Mouse (Mus musculus) spleen, adult 2 months (tissue): Measurements from ENCODE around the gene Prox1. TPM values are rescaled to one million over a fixed set of nuclear protein-coding genes. Genes with fewer than 3 reads are reported as not detected.

Source experiments
- DNase-seq, 2 experiments: peaks; one replicate each; pipeline versions ENCODE4 v3.0.0 to v3.0.0-alpha.2; 2012 to 2021; ENCODE audit warnings: low spot score in 2 of 2, low read depth in 1 of 2
- H3K27ac ChIP-seq: fragments of 200-500 bp; 2 replicates; pipeline ENCODE4 v1.5.1; 2012; ENCODE audit warnings: low read length, inconsistent platforms; ENCODE audit not compliant: insufficient read depth
- H3K27me3 ChIP-seq: fragments of 200-500 bp; 2 replicates; pipeline ENCODE4 v1.6.1; 2012; ENCODE audit warnings: mild to moderate bottlenecking, moderate library complexity, low read length, inconsistent platforms; ENCODE audit not compliant: control insufficient read depth, insufficient read depth
- H3K36me3 ChIP-seq: fragments of 200-500 bp; 2 replicates; pipeline ENCODE4 v1.6.1; 2012; ENCODE audit warnings: mild to moderate bottlenecking, low read length, inconsistent platforms; ENCODE audit not compliant: control insufficient read depth, insufficient read depth
- H3K4me1 ChIP-seq: fragments of 200-500 bp; 2 replicates; pipeline ENCODE4 v1.6.1; 2011; ENCODE audit warnings: inconsistent platforms; ENCODE audit not compliant: control insufficient read depth, insufficient read depth, insufficient read length
- H3K4me3 ChIP-seq: fragments of 200-500 bp; 2 replicates; pipeline ENCODE4 v1.5.1; 2011; ENCODE audit warnings: mild to moderate bottlenecking, inconsistent platforms; ENCODE audit not compliant: insufficient read depth, insufficient read length; ENCODE audit errors: extremely low read depth
- CTCF ChIP-seq: fragments of 200-500 bp; IDR thresholded peaks from 2 replicates; pipeline ENCODE4 v1.5.1; 2011; ENCODE audit warnings: mild to moderate bottlenecking, inconsistent platforms; ENCODE audit not compliant: insufficient read depth, insufficient read length, insufficient replicate concordance; ENCODE audit errors: extremely low read depth
- POLR2A ChIP-seq: fragments of 200-500 bp; IDR thresholded peaks from 2 replicates; pipeline ENCODE4 v1.6.1; 2011; ENCODE audit warnings: low read depth, low read length, inconsistent platforms
- WGBS: fragments of 180-500 bp; shearing (Covaris S2); methylation state at CpG from one replicate; pipeline ENCODE4 v1.1.7; 2018; 5-methylcytosine and 5-hydroxymethylcytosine counted together
- polyA plus RNA-seq: library from polyadenylated mRNA; depleted of rRNA; stranded (reverse); fragments of >200 nt; gene quantifications from 2 replicates; pipeline ENCODE4 v1.2.3, GENCODE M21; 2012

Prox1 gene
- polyA plus RNA-seq, 1 experiment = 1.6 TPM

DNA sequence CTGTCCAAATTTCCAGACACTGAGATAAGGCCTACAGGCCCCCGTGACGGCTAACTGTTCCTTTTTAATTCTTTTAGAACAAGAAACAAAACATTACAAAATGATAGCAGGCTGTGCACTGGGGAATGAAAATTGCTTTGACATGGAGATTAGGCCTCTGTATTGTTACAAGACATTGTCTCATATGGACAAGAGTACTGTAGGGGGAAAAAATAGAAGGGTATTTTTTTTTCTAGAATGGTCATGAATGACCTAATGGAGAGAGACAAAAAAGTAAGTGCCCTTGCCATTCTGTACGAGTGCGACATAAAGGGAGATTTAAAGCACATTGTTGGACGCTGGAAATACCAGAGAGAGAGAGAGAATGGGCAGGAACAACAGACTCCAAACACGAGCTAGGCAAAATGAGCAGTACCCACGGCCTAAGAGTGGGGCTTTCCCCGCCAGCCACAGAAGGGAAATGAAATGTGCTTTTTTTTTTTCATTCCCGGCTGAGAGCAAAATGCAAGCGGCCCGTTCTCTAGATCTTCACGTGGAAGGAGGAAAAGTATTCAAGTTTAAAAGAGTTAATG is 21.8 kb downstream of the Prox1 start:
- 25% methylated on average over 12 of the region's 12 CpGs for WGBS

DNA sequence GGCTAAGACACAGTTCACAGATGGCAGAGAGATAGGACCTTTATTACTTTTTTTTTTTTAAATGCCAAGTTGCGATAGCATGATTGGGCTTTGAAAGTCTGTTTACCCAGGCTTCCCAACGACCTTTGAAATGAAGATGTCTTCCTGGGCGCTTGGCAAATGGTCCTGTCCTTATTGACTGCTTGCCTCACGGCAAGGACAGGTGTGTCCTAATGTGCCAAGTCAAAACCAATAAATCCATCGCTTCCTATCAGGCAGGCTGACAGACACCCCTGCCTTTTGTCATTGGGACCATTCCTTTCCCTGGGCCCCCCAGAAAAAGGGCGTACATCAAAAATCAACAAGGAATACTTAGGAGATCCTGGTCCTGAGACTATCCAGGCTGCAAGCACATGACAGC is 22.7 kb downstream of the Prox1 start:
- TF ChIP-seq POLR2A = no peak
- no peak overlapping the region for H3K4me3 ChIP-seq
- no peaks in the 10 kb centered on the region for H3K4me1 ChIP-seq
- no peaks in the 10 kb centered on the region for H3K36me3 ChIP-seq
- no peak for DNase-seq
- H3K27ac ChIP-seq = no peak overlapping the region
- 93% methylated on average over 6 of the region's 6 CpGs for WGBS
- no peaks in the 10 kb centered on the region for H3K27me3 ChIP-seq

More for the DNA sequence above, 21.8 kb downstream of the Prox1 start:
- TF ChIP-seq CTCF (no peak), POLR2A (no peak)
- DNase-seq = no peak
- Histone ChIP-seq H3K36me3 (no peaks in the 10 kb centered on the region), H3K27me3 (no peaks in the 10 kb centered on the region), H3K4me3 (no peak overlapping the region), H3K4me1 (no peaks in the 10 kb centered on the region), H3K27ac (no peak overlapping the region)

DNA sequence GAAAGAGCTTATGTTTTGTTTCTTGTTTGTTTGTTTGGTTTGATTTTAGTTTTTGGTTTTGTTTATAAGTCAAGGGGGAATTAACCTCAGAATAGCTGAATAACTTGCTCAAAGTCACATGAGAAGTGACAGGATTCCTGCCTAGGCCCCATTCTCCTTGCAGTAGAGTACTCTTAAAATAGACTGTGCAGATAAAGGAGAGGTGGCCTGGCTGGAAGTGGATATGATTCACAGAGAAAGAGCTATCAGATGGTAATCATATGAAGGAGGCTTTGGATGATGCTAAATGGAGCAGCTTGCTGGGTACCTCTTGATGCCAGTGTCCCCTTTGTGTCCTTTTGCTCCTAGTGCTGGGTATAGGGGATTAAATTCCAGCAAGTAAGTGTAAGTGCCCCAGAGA is 26.1 kb downstream of the Prox1 start:
- Histone ChIP-seq H3K27ac (no peak overlapping the region), H3K27me3 (no peaks in the 10 kb centered on the region), H3K36me3 (no peaks in the 10 kb centered on the region), H3K4me1 (no peaks in the 10 kb centered on the region), H3K4me3 (no peak overlapping the region)
- no peak for DNase-seq
- TF ChIP-seq CTCF (no peak), POLR2A (no peak)

DNA sequence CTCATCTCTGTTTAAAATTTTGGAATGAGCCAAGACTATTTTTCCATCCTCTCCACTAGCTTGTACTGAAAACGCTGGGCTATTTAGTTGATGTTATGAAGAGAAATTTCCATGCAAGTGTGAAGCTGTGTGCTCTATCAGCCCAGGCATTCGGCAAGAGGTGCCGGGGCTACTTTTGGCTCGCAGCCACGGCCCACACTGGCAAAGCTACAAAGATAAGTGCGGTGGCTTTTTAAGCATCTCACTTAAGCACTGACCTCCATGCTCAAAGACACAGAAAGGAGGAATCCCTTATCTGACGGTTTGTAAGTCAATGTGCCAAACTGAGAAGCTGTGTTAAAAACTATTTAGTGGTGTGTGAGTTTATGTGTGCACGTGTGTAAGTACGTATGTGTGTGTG is 26.9 kb downstream of the Prox1 start:
- H3K4me1 ChIP-seq = no peaks in the 10 kb centered on the region
- H3K4me3 ChIP-seq = no peak overlapping the region
- H3K27ac ChIP-seq = no peak overlapping the region
- no peak for DNase-seq
- H3K27me3 ChIP-seq = no peaks in the 10 kb centered on the region
- TF ChIP-seq CTCF (no peak), POLR2A (no peak)
- 87% methylated on average over 9 of the region's 9 CpGs for WGBS
- no peaks in the 10 kb centered on the region for H3K36me3 ChIP-seq

DNA sequence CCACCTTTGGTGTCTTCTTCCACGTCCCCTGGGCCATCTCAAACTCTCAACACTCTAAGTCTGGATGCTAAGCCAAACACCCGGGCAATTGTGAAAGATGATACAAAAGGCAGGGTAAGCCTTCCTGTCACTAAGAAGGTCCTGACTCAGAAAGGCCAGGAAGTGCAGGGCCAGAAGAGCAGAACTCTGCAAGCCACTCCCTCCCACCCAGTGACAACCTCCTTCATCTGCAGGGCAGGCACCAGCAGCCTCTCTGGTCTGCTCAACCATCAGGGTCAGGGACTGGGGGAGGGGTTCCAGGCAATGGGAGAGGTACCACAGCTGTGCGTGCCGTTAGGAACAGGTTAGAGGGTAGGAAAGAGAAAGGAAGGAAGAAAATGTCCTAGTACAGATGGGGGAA is 27.9 kb downstream of the Prox1 start:
- DNase-seq = no peak
- Histone ChIP-seq H3K27me3 (no peaks in the 10 kb centered on the region), H3K36me3 (no peaks in the 10 kb centered on the region), H3K4me1 (no peaks in the 10 kb centered on the region), H3K27ac (no peak overlapping the region), H3K4me3 (no peak overlapping the region)
- 47% methylated on average over 4 of the region's 4 CpGs for WGBS
- TF ChIP-seq CTCF (no peak), POLR2A (no peak)

DNA sequence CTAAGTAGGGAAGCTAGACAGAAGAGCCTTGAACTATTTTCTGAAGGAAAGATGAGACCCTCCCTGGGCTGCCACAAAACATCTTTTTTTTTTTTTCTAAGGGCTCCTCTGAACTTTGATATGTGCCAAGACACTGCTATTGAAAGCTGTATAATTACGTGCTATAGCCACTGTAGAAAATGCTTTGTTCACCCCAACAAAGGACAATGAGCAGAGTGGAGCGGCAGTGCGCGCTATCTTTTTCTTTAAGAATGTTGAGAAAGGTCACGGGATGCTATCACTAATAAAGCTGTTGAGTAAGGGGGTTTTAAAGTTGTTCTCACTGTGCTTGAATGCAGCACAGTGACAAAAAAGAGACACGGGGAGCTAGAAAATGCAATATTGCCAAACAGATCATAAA is 30.0 kb downstream of the Prox1 start:
- H3K4me1 ChIP-seq = no peaks in the 10 kb centered on the region
- WGBS = 89% methylated on average over 6 of the region's 6 CpGs
- TF ChIP-seq CTCF (no peak), POLR2A (no peak)

DNA sequence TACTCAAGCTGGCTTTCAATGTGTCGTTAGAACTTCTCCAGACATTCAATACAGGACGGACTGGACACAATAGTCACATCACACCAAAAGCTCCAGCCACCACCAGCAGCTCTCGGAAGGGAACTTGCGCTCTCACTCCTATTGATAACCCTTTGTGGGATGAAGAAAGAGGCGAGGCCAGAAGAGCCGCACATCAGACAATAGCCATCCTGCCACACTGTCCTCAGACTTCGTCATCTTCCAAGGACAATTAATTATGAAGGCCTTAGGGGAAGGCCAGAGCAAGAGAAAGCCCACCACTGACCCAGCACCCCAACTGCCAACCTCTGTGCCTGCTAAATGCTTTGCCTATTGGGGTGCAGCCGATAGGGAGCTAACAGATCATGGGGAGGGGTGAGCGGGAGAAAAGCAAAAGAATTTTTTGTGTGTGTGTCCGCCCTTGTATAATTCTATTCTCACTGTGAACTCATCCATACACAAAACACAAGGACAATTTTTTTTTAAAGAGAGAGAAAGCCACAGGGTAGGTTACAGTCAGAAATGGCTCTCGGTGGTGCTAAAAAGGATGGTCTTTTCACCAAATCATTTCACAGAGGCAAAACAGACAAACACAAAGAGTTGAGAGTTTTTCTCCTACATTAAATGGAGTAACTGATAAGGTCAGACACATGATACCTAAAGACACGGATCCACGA is 30.7 kb downstream of the Prox1 start:
- DNase-seq = no peak
- no peak for TF ChIP-seq CTCF
- TF ChIP-seq POLR2A = no peak
- H3K36me3 ChIP-seq = no peaks in the 10 kb centered on the region
- H3K4me3 ChIP-seq = no peak overlapping the region
- H3K27ac ChIP-seq = no peak overlapping the region
- no peaks in the 10 kb centered on the region for H3K4me1 ChIP-seq
- WGBS = 91% methylated on average over 13 of the region's 13 CpGs
- H3K27me3 ChIP-seq = no peaks in the 10 kb centered on the region

More for the DNA sequence above, 30.0 kb downstream of the Prox1 start:
- Histone ChIP-seq H3K27ac (no peak overlapping the region), H3K36me3 (no peaks in the 10 kb centered on the region), H3K27me3 (no peaks in the 10 kb centered on the region), H3K4me3 (no peak overlapping the region)
- DNase-seq = no peak
